Mouse (Mus musculus): ENCODE results near the gene Cda. TPM values are rescaled to one million over a fixed set of nuclear protein-coding genes. Genes with fewer than 3 reads are reported as not detected.
"Not testable (repeated sequence)": the region's sequence is repeated elsewhere in the genome, so short reads cannot be mapped to it uniquely, and the experiment has no call there.

Cda gene
- polyA plus RNA-seq, 1 experiment from 2014 or later, result 1.2 TPM

- Histone ChIP-seq H3K36me3 (no peaks in the 10 kb centered on the region), H3K4me3 (no peak overlapping the region), H3K27ac (replicated peaks) (no peak overlapping the region), H3K9me3 (replicated peaks) (no peaks in the 10 kb centered on the region), H3K27me3 (ENCODE audit: low read depth, poor library complexity, severe bottlenecking) (no peaks in the 10 kb centered on the region), H3K4me1 (no peaks in the 10 kb centered on the region)
- 77% methylated on average over 7 of the region's 7 CpGs for WGBS
- no peak for DNase-seq (ENCODE audit: low spot score)
Observed at GRCm38 (mm10) chr4:138342048-138342447, 25.7 kb downstream of the Cda start.

- Histone ChIP-seq H3K9me3 (replicated peaks) (no peaks in the 10 kb centered on the region), H3K27ac (replicated peaks) (no peak overlapping the region), H3K4me1 (no peaks in the 10 kb centered on the region), H3K4me3 (no peak overlapping the region), H3K36me3 (no peaks in the 10 kb centered on the region), H3K27me3 (ENCODE audit: low read depth, poor library complexity, severe bottlenecking) (no peaks in the 10 kb centered on the region)
- 72% methylated on average over 8 of the region's 8 CpGs for WGBS
- DNase-seq (ENCODE audit: low spot score), result no peak
Observed at GRCm38 (mm10) chr4:138341393-138341792, 26.4 kb downstream of the Cda start.

- Histone ChIP-seq H3K4me1 (no peaks in the 10 kb centered on the region), H3K27me3 (ENCODE audit: low read depth, poor library complexity, severe bottlenecking) (no peaks in the 10 kb centered on the region), H3K27ac (replicated peaks) (no peak overlapping the region), H3K9me3 (replicated peaks) (no peaks in the 10 kb centered on the region), H3K4me3 (no peak overlapping the region), H3K36me3 (no peaks in the 10 kb centered on the region)
- peak; percentile 30 for DNase-seq (ENCODE audit: low spot score)
- WGBS, result 37% methylated on average over 4 of the region's 4 CpGs
Observed at GRCm38 (mm10) chr4:138339963-138340362, 27.8 kb downstream of the Cda start.

GRCm38 (mm10) chr4:138337341-138337740, 30.5 kb downstream of the Cda start:
- 83% methylated on average over 9 of the region's 9 CpGs for WGBS
- Histone ChIP-seq H3K36me3 (no peaks in the 10 kb centered on the region), H3K4me1 (no peaks in the 10 kb centered on the region), H3K9me3 (replicated peaks) (no peaks in the 10 kb centered on the region), H3K27me3 (ENCODE audit: low read depth, poor library complexity, severe bottlenecking) (peaks cover 6% of the 10 kb centered on the region; the same call in 1 of the 2 replicates), H3K27ac (replicated peaks) (no peak overlapping the region), H3K4me3 (no peak overlapping the region)
- DNase-seq (ENCODE audit: low spot score), result no peak

- H3K27ac ChIP-seq (replicated peaks), result no peak overlapping the region
- no peaks in the 10 kb centered on the region for H3K4me1 ChIP-seq
- no peak for DNase-seq (ENCODE audit: low spot score)
- no peaks in the 10 kb centered on the region for H3K36me3 ChIP-seq
- no peaks in the 10 kb centered on the region for H3K9me3 ChIP-seq (replicated peaks)
- peaks cover 6% of the 10 kb centered on the region; the same call in 1 of the 2 replicates for H3K27me3 ChIP-seq (ENCODE audit: low read depth, poor library complexity, severe bottlenecking)
- no peak overlapping the region for H3K4me3 ChIP-seq
- WGBS, result 85% methylated on average over 5 of the region's 5 CpGs
Observed at GRCm38 (mm10) chr4:138336876-138337275, 30.9 kb downstream of the Cda start.

GRCm38 (mm10) chr4:138335648-138336047, 32.1 kb downstream of the Cda start:
- no peak for DNase-seq (ENCODE audit: low spot score)
- 86% methylated on average over 6 of the region's 6 CpGs for WGBS
- H3K27me3 ChIP-seq (ENCODE audit: low read depth, poor library complexity, severe bottlenecking), result peaks cover 16% of the 10 kb centered on the region
- peaks cover 1% of the 10 kb centered on the region for H3K4me1 ChIP-seq
- H3K36me3 ChIP-seq, result no peaks in the 10 kb centered on the region
- H3K9me3 ChIP-seq (replicated peaks), result no peaks in the 10 kb centered on the region
- no peak overlapping the region for H3K4me3 ChIP-seq
- no peak overlapping the region for H3K27ac ChIP-seq (replicated peaks)

GRCm38 (mm10) chr4:138335036-138335435, 32.8 kb downstream of the Cda start:
- Histone ChIP-seq H3K4me3 (no peak overlapping the region), H3K27ac (replicated peaks) (no peak overlapping the region), H3K27me3 (ENCODE audit: low read depth, poor library complexity, severe bottlenecking) (peaks cover 16% of the 10 kb centered on the region), H3K9me3 (replicated peaks) (no peaks in the 10 kb centered on the region), H3K4me1 (peaks cover 7% of the 10 kb centered on the region), H3K36me3 (no peaks in the 10 kb centered on the region)
- 90% methylated on average over 12 of the region's 12 CpGs for WGBS
- no peak for DNase-seq (ENCODE audit: low spot score)

GRCm38 (mm10) chr4:138333135-138333534, 34.7 kb downstream of the Cda start:
- Histone ChIP-seq H3K36me3 (no peaks in the 10 kb centered on the region), H3K4me1 (peaks cover 7% of the 10 kb centered on the region), H3K4me3 (no peak overlapping the region), H3K27me3 (ENCODE audit: low read depth, poor library complexity, severe bottlenecking) (peaks cover 16% of the 10 kb centered on the region), H3K9me3 (replicated peaks) (0 out of 2 replicates have a peak, but pooled peaks cover 2% of the 10 kb centered on the region), H3K27ac (replicated peaks) (no peak overlapping the region)
- WGBS, result 83% methylated on average over 4 of the region's 4 CpGs
- no peak for DNase-seq (ENCODE audit: low spot score)

GRCm38 (mm10) chr4:138331647-138332046, 36.1 kb downstream of the Cda start:
- DNase-seq (ENCODE audit: low spot score), result no peak
- Histone ChIP-seq H3K27me3 (ENCODE audit: low read depth, poor library complexity, severe bottlenecking) (peaks cover 16% of the 10 kb centered on the region), H3K4me1 (peaks cover 11% of the 10 kb centered on the region), H3K4me3 (no peak overlapping the region), H3K36me3 (no peaks in the 10 kb centered on the region), H3K27ac (replicated peaks) (no peak overlapping the region), H3K9me3 (replicated peaks) (0 out of 2 replicates have a peak, but pooled peaks cover 4% of the 10 kb centered on the region)
- 81% methylated on average over 9 of the region's 9 CpGs for WGBS

GRCm38 (mm10) chr4:138330264-138330671, 37.5 kb downstream of the Cda start:
- peak; percentile 23 for DNase-seq (ENCODE audit: low spot score)
- no peak overlapping the region for H3K27ac ChIP-seq (replicated peaks)
- WGBS, result 14% methylated on average over 15 of the region's 15 CpGs
- H3K36me3 ChIP-seq, result no peaks in the 10 kb centered on the region
- H3K4me1 ChIP-seq, result peaks cover 24% of the 10 kb centered on the region
- H3K4me3 ChIP-seq, result no peak overlapping the region
- H3K27me3 ChIP-seq (ENCODE audit: low read depth, poor library complexity, severe bottlenecking), result peaks cover 16% of the 10 kb centered on the region
- H3K9me3 ChIP-seq (replicated peaks), result 0 out of 2 replicates have a peak, but pooled peaks cover 4% of the 10 kb centered on the region

- Histone ChIP-seq H3K9me3 (replicated peaks) (0 out of 2 replicates have a peak, but pooled peaks cover 4% of the 10 kb centered on the region), H3K4me3 (peak overlapping the region; percentile 43), H3K27me3 (ENCODE audit: low read depth, poor library complexity, severe bottlenecking) (peaks cover 10% of the 10 kb centered on the region; the same call in 1 of the 2 replicates), H3K36me3 (no peaks in the 10 kb centered on the region), H3K4me1 (peaks cover 42% of the 10 kb centered on the region), H3K27ac (replicated peaks) (peak overlapping the region; percentile 39)
- WGBS, result 79% methylated on average over 7 of the region's 7 CpGs
- no peak for DNase-seq (ENCODE audit: low spot score)
Observed at GRCm38 (mm10) chr4:138327891-138328470, 39.8 kb downstream of the Cda start.

GRCm38 (mm10) chr4:138327155-138327554, 40.6 kb downstream of the Cda start:
- peaks cover 50% of the 10 kb centered on the region for H3K4me1 ChIP-seq
- WGBS, result 59% methylated on average over 9 of the region's 12 CpGs
- H3K4me3 ChIP-seq; H3K27ac ChIP-seq (replicated peaks); H3K9me3 ChIP-seq (replicated peaks); DNase-seq (ENCODE audit: low spot score); H3K27me3 ChIP-seq (ENCODE audit: low read depth, poor library complexity, severe bottlenecking); H3K36me3 ChIP-seq: not testable (repeated sequence)

- peak; percentile 88 for DNase-seq (ENCODE audit: low spot score)
- Histone ChIP-seq H3K4me1 (peaks cover 53% of the 10 kb centered on the region), H3K27ac (replicated peaks) (peak within 1 kb of the TSS; percentile 95), H3K9me3 (replicated peaks) (0 out of 2 replicates have a peak, but pooled peaks cover 4% of the 10 kb centered on the region), H3K36me3 (no peaks in the 10 kb centered on the region), H3K4me3 (peak within 1 kb of the TSS; percentile 86), H3K27me3 (ENCODE audit: low read depth, poor library complexity, severe bottlenecking) (peaks cover 4% of the 10 kb centered on the region; the same call in 1 of the 2 replicates)
- 4% methylated on average over 41 of the region's 41 CpGs for WGBS
Observed at GRCm38 (mm10) chr4:138326077-138326695, 41.6 kb downstream of the Cda start, which contains the start of gene Pink1. Pink1 (minus strand) TSS chr4:138326307.

Measured in midbrain, embryonic 10.5 days (tissue).